Mouse (Mus musculus) central nervous system, embryonic 11.5 days (tissue): ENCODE results near the gene Rgs16. TPM values are rescaled to one million over a fixed set of nuclear protein-coding genes. Genes with fewer than 3 reads are reported as not detected.

ENCODE experiments used
- polyA plus RNA-seq: library from polyadenylated mRNA; depleted of rRNA; stranded (reverse); fragments of >200 nt; gene quantifications from 2 replicates; pipeline ENCODE4 v1.2.3, GENCODE M21; 2012; rRNA removed

Gene Rgs16
- polyA plus RNA-seq: 23.9 and 33.2 TPM in 2 replicates

DNA sequence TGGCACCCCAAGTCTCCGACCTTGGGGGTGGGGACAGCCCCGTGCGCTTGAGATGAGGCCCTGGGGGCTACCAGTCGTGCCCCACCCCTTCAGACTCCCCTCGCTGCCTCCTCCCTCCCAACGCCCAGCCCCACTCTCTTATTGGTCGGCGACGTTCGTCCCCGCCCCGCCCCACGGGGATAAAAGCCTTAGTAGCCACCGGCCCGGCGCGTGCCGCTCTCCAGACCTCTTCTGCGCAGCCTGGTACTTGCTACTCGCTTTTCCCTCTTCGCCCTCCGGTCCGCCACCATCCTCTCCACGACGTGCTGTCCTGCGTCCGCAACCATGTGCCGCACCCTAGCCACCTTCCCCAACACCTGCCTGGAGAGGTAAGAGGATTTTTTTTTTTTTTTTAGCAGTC lies at the start of gene Rgs16:
Gene Rgs16, plus strand, starts transcription at position 205 of the 400 bp plus-strand sequence.

DNA sequence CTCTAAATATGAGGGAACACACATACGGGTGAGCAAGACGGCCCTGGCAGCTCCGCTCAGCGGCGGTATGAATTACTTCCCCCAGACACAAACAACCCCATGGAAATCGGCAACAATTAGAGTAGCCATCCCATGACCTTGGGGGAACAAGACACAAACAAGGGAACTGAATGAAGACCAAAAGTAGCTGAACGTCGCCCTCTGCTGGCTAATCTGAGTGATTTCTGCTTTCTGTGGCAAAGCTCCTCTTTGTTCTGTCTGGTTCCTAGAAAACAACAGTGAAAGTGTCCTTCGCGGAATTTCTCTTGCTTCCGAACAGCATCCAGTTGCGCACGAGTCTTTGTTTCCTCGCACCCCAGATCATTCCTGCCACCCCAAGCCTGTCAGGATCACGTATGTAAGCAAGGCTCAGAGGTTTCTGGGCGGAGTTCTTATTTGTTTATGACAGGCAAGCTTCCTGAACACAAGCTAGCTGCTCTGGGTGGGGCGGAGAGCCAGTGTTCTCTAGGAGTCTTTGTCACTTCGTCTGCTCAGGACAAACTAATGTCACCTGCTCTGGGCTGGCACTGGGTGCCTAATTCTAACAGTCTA lies 9.2 kb downstream of the Rgs16 start, which contains the start of gene Rnasel:
Gene Rnasel, plus strand, starts transcription at position 216 of the 591 bp plus-strand sequence.

Other genes starting within 250 kb of the Rgs16 start
- gene Npl, start 190.3 kb upstream of the Rgs16 start, polyA plus RNA-seq: 6.8 and 9.8 TPM in 2 replicates
- gene Rgs8, start 87.3 kb upstream of the Rgs16 start, polyA plus RNA-seq: 10.0 and 13.5 TPM in 2 replicates
- gene Rnasel, start 9.1 kb downstream of the Rgs16 start, polyA plus RNA-seq: 49.2 and 68.0 TPM in 2 replicates
- gene Rgsl1, start 103.8 kb downstream of the Rgs16 start, polyA plus RNA-seq: 0.10 and 0.18 TPM in 2 replicates
- gene Teddm1b, start 134.0 kb downstream of the Rgs16 start, polyA plus RNA-seq: not detected in 2 replicates
- gene Teddm1a, start 151.4 kb downstream of the Rgs16 start, polyA plus RNA-seq: not detected in 2 replicates
- gene Glul, start 159.6 kb downstream of the Rgs16 start, polyA plus RNA-seq: 129 and 310 TPM in 2 replicates
- 0.38 and 0.47 TPM in 2 replicates for gene Teddm2, start 159.9 kb downstream of the Rgs16 start, polyA plus RNA-seq